Mouse (Mus musculus) forebrain, embryonic 15.5 days (tissue): ENCODE data around the gene Sult2b1. TPM values are rescaled to one million over a fixed set of nuclear protein-coding genes. Genes with fewer than 3 reads are reported as not detected.

Experiments used
- ATAC-seq: fragments of 200-750 bp; cut with Nextera tagmentation; replicated peaks from 2 replicates; pipeline ENCODE4 v1.8.0; 2017; ENCODE audit warnings: mild to moderate bottlenecking, moderate TSS enrichment, moderate library complexity
- H3K27ac ChIP-seq: fragments of 300-500 bp; sonication (generic); replicated peaks from 2 replicates; pipeline ENCODE4 v1.5.1; 2015; ENCODE audit warnings: mild to moderate bottlenecking, inconsistent platforms
- H3K27me3 ChIP-seq: fragments of 300-500 bp; sonication (generic); 2 replicates; pipeline ENCODE4 v1.6.1; 2015; ENCODE audit warnings: inconsistent platforms
- H3K36me3 ChIP-seq: fragments of 300-500 bp; sonication (generic); 2 replicates; pipeline ENCODE4 v1.6.1; 2015; ENCODE audit warnings: mild to moderate bottlenecking, inconsistent platforms
- H3K4me1 ChIP-seq: fragments of 300-500 bp; sonication (generic); 2 replicates; pipeline ENCODE4 v1.6.1; 2015; ENCODE audit warnings: inconsistent platforms
- H3K4me2 ChIP-seq: fragments of 300-500 bp; sonication (generic); replicated peaks from 2 replicates; pipeline ENCODE4 v1.6.1; 2015; ENCODE audit warnings: mild to moderate bottlenecking, inconsistent platforms
- H3K4me3 ChIP-seq: fragments of 300-500 bp; sonication (generic); 2 replicates; pipeline ENCODE4 v1.5.1; 2015; ENCODE audit warnings: mild to moderate bottlenecking, inconsistent platforms
- H3K9ac ChIP-seq: fragments of 300-500 bp; sonication (generic); replicated peaks from 2 replicates; pipeline ENCODE4 v1.6.1; 2015; ENCODE audit warnings: mild to moderate bottlenecking, inconsistent platforms
- H3K9me3 ChIP-seq: fragments of 300-500 bp; sonication (generic); 2 replicates; pipeline ENCODE4 v1.6.1; 2016; ENCODE audit warnings: inconsistent platforms
- WGBS: fragments of 180-500 bp; shearing (Covaris S2); methylation state at CpG from one replicate; pipeline ENCODE4 v1.1.7; 2015; ENCODE audit warnings: mixed read lengths; 5-methylcytosine and 5-hydroxymethylcytosine counted together
- polyA plus RNA-seq: library from polyadenylated mRNA; unstranded; fragments of >200 nt; fragmentation: Nextera tagmentation; extraction: Ambion mirVana; gene quantifications from 2 replicates; pipeline ENCODE4 v1.2.1, GENCODE M21; 2015

Sult2b1 gene
- polyA plus RNA-seq, 1 experiment from 2014 or later = 7.6 TPM

- peak; percentile 41 for ATAC-seq
- H3K27ac ChIP-seq = peak overlapping the region; percentile 99
- H3K9ac ChIP-seq = peak overlapping the region; percentile 95
- peak overlapping the region; percentile 87 for H3K4me2 ChIP-seq
- H3K4me3 ChIP-seq = peak overlapping the region; percentile 61
- H3K4me1 ChIP-seq = peaks cover 37% of the 10 kb centered on the region
- no peaks in the 10 kb centered on the region for H3K9me3 ChIP-seq
- WGBS = under 1% methylated on average over 14 of the region's 14 CpGs
- peaks cover 36% of the 10 kb centered on the region for H3K36me3 ChIP-seq
- H3K27me3 ChIP-seq = no peaks in the 10 kb centered on the region
Measured at GRCm38 (mm10) chr7:45786136-45786578, 1.7 kb upstream of the Sult2b1 start.

- Histone ChIP-seq H3K4me2 (peak overlapping the region; percentile 87), H3K27ac (peak overlapping the region; percentile 99), H3K27me3 (no peaks in the 10 kb centered on the region), H3K4me1 (peaks cover 37% of the 10 kb centered on the region), H3K4me3 (peak overlapping the region; percentile 61), H3K9me3 (no peaks in the 10 kb centered on the region), H3K9ac (peak overlapping the region; percentile 95), H3K36me3 (peaks cover 30% of the 10 kb centered on the region)
- under 1% methylated on average over 40 of the region's 42 CpGs for whole genome bisulfite sequencing
- peak; percentile 44 for ATAC-seq
Measured at GRCm38 (mm10) chr7:45785388-45786135, 1.1 kb upstream of the Sult2b1 start.

DNA sequence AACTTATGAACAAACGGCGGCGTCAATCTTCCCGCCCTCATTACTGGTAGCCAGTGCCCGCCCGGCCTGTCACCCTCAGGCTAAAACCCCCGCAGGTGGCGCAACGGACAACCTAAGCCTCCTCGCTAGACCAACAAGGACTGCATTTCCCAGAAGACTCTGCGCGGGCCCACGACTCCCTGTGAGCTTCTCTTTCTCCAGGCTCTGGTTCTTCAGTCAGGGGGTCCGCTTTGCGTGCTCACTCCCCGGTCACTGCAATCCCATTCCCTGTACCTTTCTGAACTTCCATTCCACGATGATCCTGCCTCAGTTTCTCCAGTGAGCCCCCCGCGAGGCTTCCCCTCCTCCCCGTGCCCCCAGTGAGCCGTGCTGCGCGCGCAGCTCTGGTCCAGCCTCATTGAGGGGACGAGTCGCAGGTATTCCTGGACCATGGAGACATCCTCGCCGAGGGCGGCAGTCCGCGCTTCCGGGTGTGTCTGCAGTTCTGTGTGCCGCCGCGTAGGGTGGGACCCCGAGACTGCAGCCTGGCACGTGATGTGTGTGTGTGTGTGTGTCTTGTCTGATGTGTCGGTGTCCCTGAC lies 868 bp downstream of the Sult2b1 start, which contains the start of gene Lmtk3:
TSS of gene Lmtk3 (plus strand) at position 228 of the 581 bp plus-strand sequence.
- no peaks in the 10 kb centered on the region for H3K27me3 ChIP-seq
- peak within 1 kb of the TSS; percentile 99 for H3K27ac ChIP-seq
- peak within 1 kb of the TSS; percentile 61 for H3K4me3 ChIP-seq
- H3K36me3 ChIP-seq = peaks cover 11% of the 10 kb centered on the region; the same call in 1 of the 2 replicates
- H3K9me3 ChIP-seq = no peaks in the 10 kb centered on the region
- ATAC-seq = peak; percentile 49
- H3K4me2 ChIP-seq = peak within 1 kb of the TSS; percentile 87
- peaks cover 46% of the 10 kb centered on the region for H3K4me1 ChIP-seq
- peak within 1 kb of the TSS; percentile 84 for H3K9ac ChIP-seq
- under 1% methylated on average over 38 of the region's 38 CpGs for WGBS

GRCm38 (mm10) chr7:45782271-45782670 lies 2.2 kb downstream of the Sult2b1 start:
- H3K9me3 ChIP-seq = no peaks in the 10 kb centered on the region
- H3K27me3 ChIP-seq = no peaks in the 10 kb centered on the region
- H3K27ac ChIP-seq = no peak overlapping the region
- H3K4me1 ChIP-seq = peaks cover 37% of the 10 kb centered on the region
- no peak overlapping the region for H3K9ac ChIP-seq
- WGBS = 83% methylated on average over 4 of the region's 4 CpGs
- no peak for ATAC-seq
- no peaks in the 10 kb centered on the region; the same call in 1 of the 2 replicates for H3K36me3 ChIP-seq
- H3K4me3 ChIP-seq = no peak overlapping the region
- H3K4me2 ChIP-seq = no peak overlapping the region

DNA sequence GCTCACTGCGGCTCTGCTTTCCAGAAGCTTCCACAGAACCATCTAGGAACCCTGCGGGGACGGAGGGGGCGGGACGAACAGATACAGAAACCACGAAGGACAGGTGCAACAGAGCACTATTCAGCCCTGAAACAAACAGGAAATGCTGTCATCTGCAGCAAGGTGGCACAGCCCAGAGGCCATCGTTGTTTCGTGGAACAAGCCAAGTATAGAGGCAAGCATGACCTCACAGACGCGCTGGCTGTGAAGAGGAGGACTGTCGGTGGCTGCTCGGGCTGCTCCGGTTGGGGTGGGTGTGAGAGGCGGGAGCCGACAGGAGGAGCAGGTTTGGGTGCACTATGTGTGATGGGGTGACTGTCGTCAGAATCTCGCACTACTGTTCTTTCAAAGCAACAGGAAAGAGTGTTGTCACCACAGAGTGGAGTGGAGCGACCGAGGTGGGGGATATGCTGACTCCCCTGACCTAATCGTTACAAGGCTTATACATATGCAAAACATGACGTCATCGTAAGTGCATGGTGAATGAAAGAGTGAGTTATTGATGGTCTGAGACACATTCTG lies 5.3 kb downstream of the Sult2b1 start:
- no peak for ATAC-seq
- no peaks in the 10 kb centered on the region for H3K36me3 ChIP-seq
- H3K27me3 ChIP-seq = no peaks in the 10 kb centered on the region
- H3K9ac ChIP-seq = peak overlapping the region; percentile 14; the same call in 1 of the 2 replicates
- WGBS = 19% methylated on average over 22 of the region's 22 CpGs
- H3K9me3 ChIP-seq = no peaks in the 10 kb centered on the region
- no peak overlapping the region for H3K27ac ChIP-seq
- peaks cover 16% of the 10 kb centered on the region; the same call in 1 of the 2 replicates for H3K4me1 ChIP-seq
- peak overlapping the region; percentile 35 for H3K4me2 ChIP-seq
- H3K4me3 ChIP-seq = 0 out of 2 replicates have a peak overlapping the region, but pooled peaks have one; percentile 4

DNA sequence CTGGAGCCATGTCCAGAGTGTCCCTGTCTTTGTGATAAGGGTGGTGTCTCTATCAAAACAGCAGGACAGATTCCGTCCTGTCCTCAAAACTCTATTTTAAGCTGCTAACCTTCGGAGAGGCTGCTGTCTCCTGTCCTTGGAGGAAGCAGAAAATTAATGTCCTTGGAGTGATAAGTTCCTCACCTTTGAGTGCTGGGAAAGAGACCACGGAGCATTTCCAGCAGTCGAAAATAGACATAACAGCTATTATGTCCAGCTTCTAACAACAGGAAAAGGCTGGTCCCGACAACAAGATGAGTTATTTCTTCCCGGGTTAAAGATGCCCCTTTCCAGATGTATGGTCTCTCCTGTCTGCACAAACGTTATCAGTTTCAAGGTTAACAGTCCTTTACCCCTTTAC lies 9.2 kb downstream of the Sult2b1 start:
- WGBS = 86% methylated on average over 7 of the region's 7 CpGs
- no peaks in the 10 kb centered on the region for H3K36me3 ChIP-seq
- H3K27ac ChIP-seq = no peak overlapping the region
- no peak for ATAC-seq
- H3K9ac ChIP-seq = no peak overlapping the region
- H3K27me3 ChIP-seq = no peaks in the 10 kb centered on the region
- no peak overlapping the region for H3K4me3 ChIP-seq
- peaks cover 9% of the 10 kb centered on the region; the same call in 1 of the 2 replicates for H3K4me1 ChIP-seq
- no peaks in the 10 kb centered on the region for H3K9me3 ChIP-seq
- H3K4me2 ChIP-seq = no peak overlapping the region

- Histone ChIP-seq H3K4me1 (no peaks in the 10 kb centered on the region), H3K36me3 (no peaks in the 10 kb centered on the region)
- ATAC-seq = no peak
Measured at GRCm38 (mm10) chr7:45771101-45771500, 13.4 kb downstream of the Sult2b1 start.

DNA sequence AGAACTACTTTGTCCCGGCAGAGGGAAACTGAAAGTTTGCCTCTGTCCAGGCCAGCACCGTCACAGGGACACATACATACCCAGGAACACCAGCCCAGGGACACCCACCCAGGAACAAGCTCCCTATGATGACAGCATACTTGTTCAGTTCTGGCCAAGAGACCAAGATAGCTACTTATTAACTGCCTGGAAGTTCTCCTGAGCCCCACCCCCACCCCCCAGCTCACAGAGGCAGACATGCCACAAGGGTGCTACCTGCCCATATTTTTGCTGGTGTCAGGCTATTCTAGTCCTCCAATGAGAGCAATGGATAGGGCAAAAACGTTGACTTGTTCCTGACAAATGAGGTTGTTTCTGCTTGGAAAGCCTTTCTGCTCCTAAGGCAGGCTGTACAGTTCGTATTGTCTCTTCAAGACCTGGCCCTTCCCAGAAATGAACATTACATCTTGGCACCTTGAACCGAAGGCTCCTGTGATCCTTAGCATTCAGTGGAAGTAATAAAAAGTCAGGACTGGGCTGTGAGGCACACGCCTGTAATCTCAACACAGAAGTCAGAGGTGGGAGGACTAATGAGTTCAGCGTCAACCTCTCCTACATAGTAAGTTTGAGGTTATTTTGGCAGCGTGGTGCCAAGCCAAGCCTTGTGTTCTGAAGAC lies 13.9 kb downstream of the Sult2b1 start:
- no peak overlapping the region for H3K9ac ChIP-seq
- no peaks in the 10 kb centered on the region for H3K4me1 ChIP-seq
- no peaks in the 10 kb centered on the region for H3K27me3 ChIP-seq
- H3K4me3 ChIP-seq = no peak overlapping the region
- H3K4me2 ChIP-seq = no peak overlapping the region
- H3K36me3 ChIP-seq = no peaks in the 10 kb centered on the region
- no peak for ATAC-seq
- H3K27ac ChIP-seq = no peak overlapping the region
- WGBS = 75% methylated on average over 8 of the region's 8 CpGs
- H3K9me3 ChIP-seq = no peaks in the 10 kb centered on the region

More at GRCm38 (mm10) chr7:45771101-45771500, 13.4 kb downstream of the Sult2b1 start:
- WGBS = 63% methylated on average over 4 of the region's 4 CpGs
- H3K9me3 ChIP-seq = no peaks in the 10 kb centered on the region
- H3K4me2 ChIP-seq = no peak overlapping the region
- no peak overlapping the region for H3K27ac ChIP-seq
- no peaks in the 10 kb centered on the region for H3K27me3 ChIP-seq
- H3K4me3 ChIP-seq = no peak overlapping the region
- H3K9ac ChIP-seq = no peak overlapping the region

GRCm38 (mm10) chr7:45767500-45767899 lies 17.0 kb downstream of the Sult2b1 start:
- Histone ChIP-seq H3K4me2 (no peak overlapping the region), H3K4me1 (no peaks in the 10 kb centered on the region), H3K9me3 (no peaks in the 10 kb centered on the region), H3K36me3 (no peaks in the 10 kb centered on the region), H3K4me3 (no peak overlapping the region), H3K27ac (no peak overlapping the region), H3K27me3 (no peaks in the 10 kb centered on the region), H3K9ac (no peak overlapping the region)
- WGBS = 91% methylated on average over 6 of the region's 6 CpGs
- no peak for ATAC-seq

GRCm38 (mm10) chr7:45766764-45767163 lies 17.7 kb downstream of the Sult2b1 start:
- H3K4me3 ChIP-seq = no peak overlapping the region
- no peaks in the 10 kb centered on the region for H3K4me1 ChIP-seq
- no peak overlapping the region for H3K4me2 ChIP-seq
- H3K9ac ChIP-seq = no peak overlapping the region
- no peaks in the 10 kb centered on the region for H3K36me3 ChIP-seq
- no peaks in the 10 kb centered on the region for H3K9me3 ChIP-seq
- no peak overlapping the region for H3K27ac ChIP-seq
- ATAC-seq = no peak
- H3K27me3 ChIP-seq = no peaks in the 10 kb centered on the region
- WGBS = 52% methylated on average over 8 of the region's 8 CpGs

- no peaks in the 10 kb centered on the region for H3K36me3 ChIP-seq
- no peaks in the 10 kb centered on the region for H3K9me3 ChIP-seq
- H3K9ac ChIP-seq = no peak overlapping the region
- 60% methylated on average over 8 of the region's 8 CpGs for WGBS
- no peak for ATAC-seq
- no peaks in the 10 kb centered on the region for H3K4me1 ChIP-seq
- H3K4me2 ChIP-seq = no peak overlapping the region
- no peak overlapping the region for H3K4me3 ChIP-seq
- H3K27me3 ChIP-seq = no peaks in the 10 kb centered on the region
- H3K27ac ChIP-seq = no peak overlapping the region
Measured at GRCm38 (mm10) chr7:45765995-45766394, 18.5 kb downstream of the Sult2b1 start.

DNA sequence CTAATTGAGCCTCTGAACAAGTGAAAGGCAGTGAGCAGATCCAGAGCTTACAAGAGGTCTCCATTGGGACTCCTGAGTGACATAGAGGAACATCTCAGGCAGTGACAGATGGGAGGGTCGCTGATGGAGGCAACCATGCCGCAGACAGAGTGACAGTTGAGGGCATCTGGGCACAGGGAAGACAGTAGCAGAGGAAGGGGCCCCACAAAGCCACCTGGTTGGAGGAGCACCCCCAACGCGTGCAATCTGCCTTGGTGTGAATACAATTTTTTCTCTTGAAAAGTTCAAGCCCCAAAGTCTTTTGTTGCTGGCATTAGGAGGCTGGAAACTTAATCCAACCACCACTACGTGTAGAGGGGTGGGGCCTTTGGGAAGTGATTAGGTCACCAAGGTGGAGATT lies 24.3 kb downstream of the Sult2b1 start:
- no peak overlapping the region for H3K27ac ChIP-seq

More for the DNA sequence above, 24.3 kb downstream of the Sult2b1 start:
- peaks cover 5% of the 10 kb centered on the region; the same call in 1 of the 2 replicates for H3K4me1 ChIP-seq
- no peak for ATAC-seq
- no peak overlapping the region for H3K9ac ChIP-seq
- H3K27me3 ChIP-seq = peaks cover 20% of the 10 kb centered on the region; the same call in 1 of the 2 replicates
- no peaks in the 10 kb centered on the region for H3K9me3 ChIP-seq
- H3K36me3 ChIP-seq = no peaks in the 10 kb centered on the region
- H3K4me3 ChIP-seq = no peak overlapping the region
- 61% methylated on average over 5 of the region's 5 CpGs for WGBS
- H3K4me2 ChIP-seq = no peak overlapping the region
